Mouse (Mus musculus) frontal cortex, postnatal 25 days (tissue): ENCODE results near the gene Ugt2a1.
A peak's percentile ranks its signal among the peaks of the same experiment; 100 is the strongest.
"Not testable (repeated sequence)": the region's sequence is repeated elsewhere in the genome, so short reads cannot be mapped to it uniquely, and the experiment has no call there.

Experiments used
- DNase-seq, 2 experiments: peaks; one replicate each; pipeline ENCODE4 v3.0.0; 2022; ENCODE audit warnings: low spot score in 2 of 2

Gene Ugt2a1

DNA sequence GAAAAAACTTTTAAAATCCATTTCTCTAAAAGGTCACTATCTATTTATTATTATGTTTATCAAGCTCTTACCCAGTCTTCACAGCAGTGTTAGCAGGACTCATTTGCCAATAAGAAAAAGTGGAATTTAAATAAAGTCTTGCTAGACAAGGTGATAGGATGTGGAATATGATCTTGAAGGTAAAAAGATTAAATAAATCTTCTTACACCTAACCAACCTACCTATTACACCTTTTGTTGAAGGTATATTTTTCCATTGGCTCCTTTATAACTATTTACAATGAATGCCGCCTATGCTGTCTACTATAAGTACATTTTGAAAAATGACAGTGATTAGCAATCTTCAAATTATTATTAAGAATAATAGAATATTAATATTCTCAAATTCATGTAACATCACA is at the start of gene Ugt2a1:
TSS of gene Ugt2a1 (minus strand) at position 101 of the 400 bp plus-strand sequence.
- DNase-seq, result no peak

DNA sequence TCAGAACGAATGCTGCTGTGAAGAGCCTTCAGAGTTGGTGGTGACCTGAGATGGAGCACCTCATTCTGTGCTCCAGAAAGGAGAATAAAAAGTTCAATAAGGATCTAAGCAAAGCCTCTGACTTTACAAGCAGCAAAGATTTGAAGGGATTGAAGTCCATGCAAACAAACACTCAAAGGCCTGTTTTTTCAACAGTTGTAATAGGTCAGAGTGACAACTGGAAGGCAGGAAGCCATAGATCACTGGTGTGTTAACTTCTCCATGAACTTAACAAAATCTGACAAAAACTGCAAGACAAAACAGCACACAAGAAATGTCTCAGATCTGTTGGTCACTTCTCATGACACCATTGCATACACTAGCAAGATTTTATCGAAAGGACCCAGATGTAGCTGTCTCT is 47.4 kb upstream of the Ugt2a1 start, which contains the start of gene Sult1b1:
TSS of gene Sult1b1 (minus strand) at position 85 of the 400 bp plus-strand sequence.
- DNase-seq, result no peak

DNA sequence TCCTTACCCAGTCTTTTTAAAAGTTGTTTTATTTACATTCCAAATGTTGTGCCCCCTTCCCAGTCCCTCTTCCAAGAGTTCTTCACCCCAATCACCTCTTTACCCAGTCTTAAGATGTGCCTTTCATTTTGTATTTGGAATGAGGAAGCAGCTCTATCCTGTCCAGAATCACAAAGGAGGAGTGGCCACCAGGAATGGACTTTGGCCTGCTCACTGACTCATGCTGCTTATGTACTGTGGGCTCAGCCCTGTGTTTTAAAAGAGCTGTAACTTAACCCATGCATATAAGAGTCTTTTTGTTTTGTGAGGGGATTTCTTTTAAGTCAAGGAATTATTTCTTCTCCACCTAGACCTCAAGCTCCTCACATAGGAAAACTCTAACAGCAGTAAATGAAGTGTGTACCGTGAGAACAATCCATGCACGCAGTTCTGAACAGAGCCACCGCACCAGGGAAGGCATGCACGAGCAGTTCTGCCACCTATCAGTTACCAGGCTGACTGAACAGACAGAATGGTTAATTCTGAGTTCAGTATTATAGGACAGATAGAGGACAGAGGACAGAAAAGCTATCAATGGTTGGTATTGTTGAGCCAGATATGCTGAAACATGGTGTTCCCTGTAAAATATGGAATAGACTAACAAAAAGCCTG is 45.4 kb upstream of the Ugt2a1 start:
- DNase-seq, result no peak

DNA sequence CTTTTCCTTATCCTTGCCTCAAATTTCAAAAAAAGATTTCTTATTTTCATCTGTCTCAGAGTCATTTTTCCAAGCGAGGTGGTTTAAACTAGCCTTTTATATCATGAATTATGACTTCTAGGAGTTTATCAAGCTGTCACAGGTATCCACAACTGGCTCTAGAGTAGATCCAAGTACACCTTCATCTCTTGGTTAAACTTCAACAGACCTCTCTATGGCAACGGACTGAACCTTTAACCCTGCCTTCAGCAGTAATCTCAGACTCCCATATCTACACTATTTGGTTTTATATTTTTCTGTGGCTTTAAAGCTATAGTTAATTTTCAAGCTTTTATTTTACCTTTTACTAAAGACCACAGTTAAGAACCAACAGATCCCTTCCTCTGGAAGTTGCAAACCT is 41.6 kb upstream of the Ugt2a1 start:
- DNase-seq, result no peak

DNA sequence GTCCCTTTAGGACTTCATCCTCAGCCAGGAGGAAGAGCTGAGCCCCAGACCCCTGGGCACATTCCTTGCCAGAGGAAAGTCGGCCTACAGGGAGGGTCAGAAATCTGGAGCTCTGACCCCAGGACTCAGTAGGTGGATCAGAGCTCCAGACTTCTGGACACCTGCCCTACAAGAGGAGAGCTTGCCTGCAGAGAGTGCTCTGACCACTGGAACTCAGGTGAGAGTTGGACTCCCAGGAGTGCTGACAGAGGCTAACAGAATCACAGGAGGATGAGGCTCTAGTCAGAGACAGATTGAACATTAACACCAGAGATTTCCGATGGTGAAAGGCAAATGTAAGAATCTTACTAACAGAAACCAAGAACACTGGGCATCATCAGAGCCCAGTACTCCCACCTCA is 32.9 kb upstream of the Ugt2a1 start:
- not testable (repeated sequence) for DNase-seq

DNA sequence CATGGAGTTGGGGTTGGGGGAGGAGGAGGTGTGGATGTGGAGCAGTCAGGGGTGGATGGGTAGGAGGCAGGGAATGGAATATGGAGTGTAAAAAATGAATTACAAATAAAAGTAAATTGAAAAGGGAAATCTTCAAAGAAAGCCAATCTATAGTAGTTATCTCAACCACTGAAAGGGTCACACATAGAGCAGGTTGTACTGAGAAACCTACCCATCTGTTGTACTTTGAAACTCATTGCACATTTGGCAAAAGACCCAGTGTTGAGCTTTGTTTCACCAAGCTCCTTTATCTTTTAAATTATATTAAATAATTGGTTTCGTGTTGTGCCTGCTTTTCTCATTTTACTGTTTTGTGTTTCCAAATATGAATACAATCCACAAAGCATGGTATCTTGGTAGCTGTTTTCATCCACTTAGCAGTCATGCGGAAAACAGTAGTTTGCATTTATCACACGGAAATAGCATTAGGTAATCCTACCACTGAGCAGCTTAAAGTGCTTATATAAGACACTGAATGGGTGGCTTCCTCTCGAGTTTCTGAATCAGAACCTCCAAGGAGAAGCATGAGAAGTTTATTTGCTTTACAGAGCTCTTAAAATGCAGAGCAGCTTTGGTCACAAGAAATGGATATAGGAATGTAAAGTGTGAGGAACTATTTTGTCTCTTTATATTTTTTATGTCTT is 15.2 kb upstream of the Ugt2a1 start:
- DNase-seq, result no peak

DNA sequence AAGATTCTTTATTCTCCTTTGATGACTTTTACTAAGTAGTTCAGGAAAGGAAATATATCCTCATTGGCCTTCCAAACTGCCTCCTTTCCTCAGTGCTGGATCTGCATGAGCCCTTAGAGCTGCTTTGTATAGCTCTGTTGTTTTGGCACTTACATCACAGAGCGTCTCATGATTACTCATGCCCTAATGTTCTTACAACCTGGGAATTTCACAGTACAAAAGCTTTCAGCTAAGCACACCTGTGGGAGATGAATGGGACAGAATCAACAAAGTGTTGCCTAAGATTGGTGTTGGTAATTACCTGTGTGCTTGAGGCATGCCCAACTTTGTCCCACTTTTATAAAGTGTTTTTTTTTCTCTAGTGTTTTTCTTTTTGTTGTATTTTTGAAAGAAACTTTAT is 12.0 kb upstream of the Ugt2a1 start:
- no peak for DNase-seq

DNA sequence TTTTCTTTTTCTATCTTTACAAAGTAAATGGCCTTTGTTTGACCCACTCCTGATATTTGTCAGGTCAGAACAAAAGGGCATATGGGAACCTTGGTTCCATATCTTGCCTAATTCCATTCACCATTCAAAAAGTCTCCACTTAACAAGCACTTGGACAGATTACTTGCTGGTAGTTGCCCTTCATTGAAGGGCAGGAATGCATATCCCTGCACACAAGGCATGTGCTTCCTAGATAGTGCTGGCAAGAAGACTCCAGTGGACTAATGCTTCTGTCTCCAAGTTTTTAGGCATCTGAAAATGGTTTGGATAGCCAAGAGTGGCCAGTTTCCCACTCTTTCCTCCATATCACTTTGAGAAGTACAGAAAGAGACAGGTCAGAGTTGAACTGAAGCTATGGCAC is 8.7 kb upstream of the Ugt2a1 start:
- DNase-seq, result no peak

DNA sequence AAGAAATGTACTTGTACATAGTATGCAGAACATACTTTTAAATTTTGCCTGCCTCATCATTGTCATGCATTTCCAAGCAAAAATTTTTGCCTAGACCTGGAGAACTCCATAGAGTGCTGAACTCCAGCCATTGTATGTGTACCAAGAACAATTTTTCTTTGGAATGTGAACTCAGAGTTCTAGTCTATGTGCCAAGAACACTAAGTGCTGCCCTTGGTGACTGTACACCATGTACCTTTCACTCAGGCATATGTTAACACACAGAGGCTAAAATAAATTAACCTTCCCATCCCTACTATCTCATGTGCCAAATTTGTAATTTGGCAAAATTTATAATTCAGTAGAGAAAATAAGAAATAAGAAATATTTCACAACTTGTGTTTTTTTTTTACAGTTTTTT is 8.3 kb upstream of the Ugt2a1 start:
- no peak for DNase-seq

DNA sequence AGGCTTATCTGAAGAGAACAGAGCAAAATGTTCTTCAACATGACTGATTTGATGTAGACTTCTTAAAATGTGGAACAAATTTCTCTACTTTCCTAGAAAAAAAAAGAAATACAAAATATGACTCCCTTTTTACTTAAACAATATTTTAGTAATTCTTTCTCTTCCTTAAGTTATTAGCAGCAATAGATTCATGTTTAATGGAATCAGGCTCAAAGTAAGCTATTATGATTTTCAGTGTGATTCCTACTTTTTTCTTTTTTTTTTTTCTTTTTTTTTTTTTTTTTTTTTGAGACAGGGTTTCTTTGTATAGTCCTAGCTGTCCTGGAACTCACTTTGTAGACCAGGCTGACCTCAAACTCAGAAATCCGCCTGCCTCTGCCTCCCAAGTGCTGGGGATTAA is 4.0 kb downstream of the Ugt2a1 start, which contains the start of gene Gm43638:
TSS of gene Gm43638 (minus strand) at position 101 of the 400 bp plus-strand sequence.
- DNase-seq, result not testable (repeated sequence)

DNA sequence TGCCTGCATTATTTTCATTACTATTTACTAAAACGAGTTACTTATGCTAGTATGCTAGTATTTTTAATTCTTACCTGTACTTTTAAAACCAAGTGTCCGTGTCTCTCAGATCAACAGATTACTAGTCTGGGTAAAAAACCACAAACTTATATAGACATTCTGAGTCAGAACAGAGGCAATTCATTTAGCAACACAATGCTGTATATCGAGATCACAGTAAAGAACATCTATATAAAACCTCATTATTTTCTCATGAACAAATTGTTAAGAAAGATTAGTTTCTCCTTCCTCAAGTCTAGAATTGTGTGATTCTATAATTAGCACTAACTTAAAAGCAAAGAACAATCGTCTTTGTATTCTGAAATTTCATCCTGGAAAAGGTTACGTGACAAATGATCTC is 8.5 kb downstream of the Ugt2a1 start, which contains the start of gene Ugt2a2:
TSS of gene Ugt2a2 (minus strand) at position 101 of the 400 bp plus-strand sequence.
- DNase-seq, result no peak

DNA sequence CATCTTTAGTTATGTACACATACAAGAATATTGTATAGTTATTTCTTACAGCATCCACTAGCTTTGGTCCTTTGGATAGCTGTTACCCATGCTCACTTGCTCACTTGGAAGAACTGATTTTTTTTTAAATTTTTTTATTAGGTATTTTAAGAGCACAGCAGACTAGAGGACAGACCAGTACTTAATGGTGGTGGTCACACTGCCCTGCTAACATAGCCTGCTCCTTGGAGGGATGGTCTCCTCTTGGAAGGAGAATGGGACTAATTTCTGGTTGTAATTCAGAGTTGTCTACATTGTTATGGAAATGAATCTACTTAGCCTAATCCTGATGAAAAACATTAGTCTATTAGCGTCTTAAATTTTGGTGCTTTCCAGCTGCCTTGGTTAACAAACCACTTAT is 31.9 kb downstream of the Ugt2a1 start:
- no peak for DNase-seq

DNA sequence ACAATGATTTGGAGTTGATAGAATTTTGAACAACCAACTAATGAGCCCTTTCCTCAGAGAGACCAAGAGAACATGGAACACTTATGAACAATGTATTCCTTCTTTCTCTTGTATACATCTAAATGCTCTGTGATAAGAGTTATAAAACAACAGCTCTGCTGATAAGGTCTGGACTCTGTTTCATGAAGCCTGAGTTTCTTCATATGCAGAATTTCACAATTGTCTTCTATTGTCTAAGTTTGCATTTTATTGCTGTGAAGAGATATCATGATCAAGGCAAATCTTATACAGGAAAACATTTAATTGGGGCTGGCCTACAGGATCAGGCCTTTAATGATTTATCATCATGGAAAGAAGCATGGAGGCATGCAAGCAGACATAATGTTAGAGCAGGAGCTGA is 33.0 kb downstream of the Ugt2a1 start:
- no peak for DNase-seq

DNA sequence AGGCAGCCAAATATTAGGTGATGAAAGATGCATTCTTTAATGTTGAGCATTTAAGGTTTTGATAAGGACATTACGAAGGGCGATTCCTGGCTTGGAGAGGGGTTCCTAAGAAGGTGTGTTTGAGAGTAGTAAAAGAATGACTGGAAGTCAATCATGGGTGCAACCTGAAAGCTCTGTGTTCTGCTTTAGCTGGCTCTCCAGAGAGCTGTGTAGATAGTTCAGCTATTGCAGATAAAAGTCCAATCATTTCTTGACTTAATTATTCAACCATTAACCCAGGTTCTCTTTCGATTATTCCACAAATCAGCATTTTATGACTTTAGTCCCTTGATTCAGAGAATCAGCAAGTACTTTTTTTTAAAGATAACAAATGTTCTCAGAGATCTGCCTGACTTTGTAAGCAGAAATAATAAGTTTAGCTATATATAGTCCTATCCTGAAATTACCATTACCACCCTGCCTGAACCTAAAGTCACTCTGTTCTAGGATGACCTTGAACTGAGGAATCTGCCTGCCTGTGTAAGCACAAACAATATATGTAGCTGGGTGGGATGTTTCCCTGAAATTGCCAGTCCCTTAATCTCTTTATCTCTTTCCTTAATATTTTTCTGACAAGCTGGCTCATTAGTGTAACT is 34.3 kb downstream of the Ugt2a1 start:
- DNase-seq, result no peak

DNA sequence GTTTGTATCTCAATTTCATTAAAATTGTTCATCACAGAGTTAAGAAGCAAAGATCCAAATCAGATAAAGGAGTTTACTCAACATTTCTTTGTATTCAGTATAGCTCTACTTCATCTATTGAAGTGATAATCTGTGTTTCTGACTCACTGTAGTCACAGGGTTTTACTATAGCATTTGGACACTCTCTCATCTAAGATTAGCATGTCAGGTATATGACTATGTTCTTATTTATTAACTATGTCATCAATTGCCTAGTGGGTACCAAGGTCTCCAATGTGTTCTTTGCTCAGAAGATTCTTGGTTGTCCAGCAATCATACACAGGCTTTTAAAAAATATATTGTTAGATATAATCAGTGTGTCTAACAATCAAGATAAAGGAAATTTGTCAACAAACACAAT is 35.2 kb downstream of the Ugt2a1 start:
- no peak for DNase-seq

DNA sequence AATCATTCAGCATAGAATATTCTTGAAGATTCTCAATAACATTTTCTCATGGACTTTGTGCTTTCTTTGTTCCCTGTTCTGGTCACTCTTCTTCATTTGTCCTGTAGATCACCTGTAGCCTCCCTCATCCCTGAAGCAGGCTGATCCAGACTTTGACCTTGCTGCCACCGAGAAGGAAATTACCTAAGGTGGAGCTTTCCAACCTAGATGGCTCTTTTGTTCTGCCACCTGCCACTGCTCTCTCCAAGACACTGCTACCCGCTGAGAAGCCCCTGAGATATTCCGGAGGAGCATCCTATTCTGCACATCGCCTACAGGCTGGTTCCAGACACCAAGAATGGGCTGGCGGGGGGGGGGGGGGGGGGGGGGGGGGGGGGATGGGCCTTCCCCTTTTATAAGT is 38.2 kb downstream of the Ugt2a1 start:
- DNase-seq, result not testable (repeated sequence)

DNA sequence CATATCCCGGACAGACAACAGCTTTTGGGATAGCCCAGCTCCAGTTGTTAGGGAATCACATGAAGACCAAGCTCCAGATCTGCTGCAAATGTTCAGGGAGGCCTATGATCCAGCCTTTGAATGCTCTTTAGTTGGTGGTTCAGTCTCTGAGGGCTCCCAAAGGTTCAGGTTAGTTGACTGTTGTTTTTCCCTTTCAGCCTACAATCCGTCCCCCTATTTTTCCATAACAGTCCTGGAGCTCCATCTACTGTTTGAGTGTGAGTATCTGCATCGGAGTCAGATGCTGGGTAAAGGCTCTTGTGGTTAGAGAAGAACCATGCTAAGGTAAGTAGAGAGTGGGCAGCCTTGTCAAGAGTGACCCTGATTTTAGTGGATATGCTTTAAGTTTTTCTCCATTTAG is 54.4 kb downstream of the Ugt2a1 start:
- DNase-seq, result peak in 1 of 2 experiments; percentile 4

DNA sequence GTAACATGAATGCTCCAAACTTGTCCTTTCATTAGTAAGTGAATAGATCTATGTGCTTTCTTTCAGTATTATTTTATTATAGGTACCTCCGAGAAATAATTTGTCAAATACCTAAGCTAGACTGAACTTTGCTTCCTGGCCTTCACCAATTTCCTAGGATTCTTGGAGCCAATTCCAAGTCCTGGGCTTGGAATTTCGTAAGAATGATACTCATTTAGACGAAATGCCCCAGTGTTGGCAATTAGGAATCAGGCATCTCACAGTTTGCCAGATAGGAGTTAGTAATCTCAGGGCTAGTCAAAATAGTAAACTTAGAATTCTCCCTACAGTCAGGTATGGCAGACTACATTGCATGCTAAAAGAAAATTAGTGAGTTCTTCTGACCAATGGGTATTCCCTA is 65.0 kb downstream of the Ugt2a1 start:
- no peak for DNase-seq

DNA sequence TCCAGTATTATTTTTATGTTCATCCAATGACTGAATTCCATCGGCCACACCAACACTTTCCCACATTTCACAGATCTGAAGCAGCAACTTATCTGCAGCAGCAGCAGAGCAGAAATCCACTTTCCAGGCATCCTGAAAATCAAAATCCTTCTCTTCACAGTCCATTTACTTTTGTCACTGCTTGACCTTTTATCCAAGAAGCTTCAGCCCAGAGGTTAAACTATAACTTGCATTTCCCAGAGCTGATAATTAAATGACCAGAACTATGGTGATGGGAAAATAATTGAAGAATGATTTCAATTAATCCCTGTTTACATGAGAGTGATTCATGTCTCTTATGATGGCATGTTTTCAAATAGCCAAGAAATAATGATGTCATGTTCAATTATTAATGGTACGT is 66.6 kb downstream of the Ugt2a1 start, which contains the start of gene Ugt2b38:
TSS of gene Ugt2b38 (minus strand) at position 163 of the 400 bp plus-strand sequence.
- DNase-seq, result not testable (repeated sequence)
